Mouse (Mus musculus) lung, postnatal 0 days (tissue): ENCODE measurements around the gene Eif3d. TPM values are rescaled to one million over a fixed set of nuclear protein-coding genes. Genes with fewer than 3 reads are reported as not detected.

ENCODE experiments used
- ATAC-seq: fragments of 200-750 bp; cut with Nextera tagmentation; 2 replicates; pipeline ENCODE4 v1.8.0; 2017; ENCODE audit warnings: moderate library complexity
- DNase-seq: peaks from one replicate; pipeline ENCODE4 v3.0.0-alpha.2; 2016; ENCODE audit warnings: low spot score
- H3K27ac ChIP-seq: fragments of 300-500 bp; sonication (generic); 2 replicates; pipeline ENCODE4 v1.5.1; 2014; ENCODE audit warnings: antibody characterized with exemption, mild to moderate bottlenecking, low read length, mixed read lengths
- H3K27me3 ChIP-seq: fragments of 300-500 bp; sonication (generic); replicated peaks from 2 replicates; pipeline ENCODE4 v1.6.1; 2014; ENCODE audit warnings: low read length, mixed read lengths; ENCODE audit not compliant: insufficient read depth
- H3K36me3 ChIP-seq: fragments of 300-500 bp; sonication (generic); 2 replicates; pipeline ENCODE4 v1.6.1; 2014; ENCODE audit warnings: low read length, mixed read lengths; ENCODE audit not compliant: insufficient read depth
- H3K4me1 ChIP-seq: fragments of 300-500 bp; sonication (generic); 2 replicates; pipeline ENCODE4 v1.6.1; 2014; ENCODE audit warnings: antibody characterized with exemption, low read depth, low read length, mixed read lengths; ENCODE audit not compliant: insufficient read depth
- H3K4me2 ChIP-seq: fragments of 300-500 bp; sonication (generic); replicated peaks from 2 replicates; pipeline ENCODE4 v1.6.1; 2014; ENCODE audit warnings: low read depth, mild to moderate bottlenecking, low read length, moderate library complexity, mixed read lengths
- H3K4me3 ChIP-seq: fragments of 300-500 bp; sonication (generic); 2 replicates; pipeline ENCODE4 v1.5.1; 2014; ENCODE audit warnings: low read depth, low read length
- H3K9ac ChIP-seq: fragments of 300-500 bp; sonication (generic); replicated peaks from 2 replicates; pipeline ENCODE4 v1.6.1; 2014; ENCODE audit warnings: low read depth, mild to moderate bottlenecking
- H3K9me3 ChIP-seq: fragments of 300-500 bp; sonication (generic); 2 replicates; pipeline ENCODE4 v1.6.1; 2016; ENCODE audit warnings: low read length, mixed read lengths
- CTCF ChIP-seq: IDR thresholded peaks from 2 replicates; pipeline ENCODE4 v1.5.1; 2016; ENCODE audit warnings: antibody characterized with exemption, mild to moderate bottlenecking
- EP300 ChIP-seq: IDR thresholded peaks from 2 replicates; pipeline ENCODE4 v1.6.1; 2016; ENCODE audit warnings: antibody characterized with exemption, mild to moderate bottlenecking, control low read depth
- WGBS: fragments of 180-500 bp; shearing (Covaris S2); extraction: QIAGEN DNeasy Blood & Tissue Kit; methylation state at CpG from one replicate; pipeline ENCODE4 v1.1.7; 2014; 5-methylcytosine and 5-hydroxymethylcytosine counted together
- polyA plus RNA-seq: library from polyadenylated mRNA; unstranded; fragments of >200 nt; fragmentation: Nextera tagmentation; extraction: Ambion mirVana; gene quantifications from 2 replicates; pipeline ENCODE4 v1.2.1, GENCODE M21; 2015

The Eif3d gene
- polyA plus RNA-seq, 1 experiment from 2014 or later = 82.4 TPM

DNA sequence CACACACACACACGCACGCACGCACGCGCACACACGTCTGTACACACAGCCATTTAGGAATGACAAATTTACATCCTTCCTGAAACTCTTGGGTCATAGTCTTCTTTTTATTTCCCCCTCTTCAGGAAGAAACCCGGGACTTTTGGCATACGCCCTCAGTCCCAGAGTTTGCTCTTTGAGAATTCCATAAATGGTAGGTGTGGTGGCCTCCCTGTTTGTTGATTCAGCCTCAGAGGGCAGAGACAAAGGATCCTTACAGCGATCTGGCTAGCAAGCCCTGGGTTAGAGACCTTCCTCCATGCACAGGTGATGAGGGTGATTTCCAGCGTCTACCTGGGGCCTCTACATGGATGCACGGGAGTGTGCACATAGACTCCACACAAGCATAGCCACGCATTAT, 51.2 kb downstream of the Eif3d start:
- ATAC-seq (0 out of 2 replicates have a peak, but pooled peaks have one; percentile 3), DNase-seq (no peak)
- Histone ChIP-seq H3K27me3 (no peaks in the 10 kb centered on the region), H3K9me3 (no peaks in the 10 kb centered on the region), H3K4me2 (no peak overlapping the region), H3K36me3 (0 out of 2 replicates have a peak, but pooled peaks cover 4% of the 10 kb centered on the region), H3K4me3 (no peak overlapping the region), H3K27ac (peak overlapping the region; percentile 47; the same call in 1 of the 2 replicates), H3K4me1 (no peaks in the 10 kb centered on the region), H3K9ac (no peak overlapping the region)
- TF ChIP-seq CTCF (no peak), EP300 (peak; percentile 42; the same call in 1 of the 2 replicates)
- 66% methylated on average over 12 of the region's 12 CpGs for WGBS

GRCm38 (mm10) chr15:77916851-77917544, 53.6 kb downstream of the Eif3d start:
- ATAC-seq = peak; percentile 60
- Histone ChIP-seq H3K27ac (no peak overlapping the region), H3K4me3 (no peak overlapping the region), H3K4me2 (no peak overlapping the region), H3K27me3 (no peaks in the 10 kb centered on the region), H3K9ac (no peak overlapping the region), H3K9me3 (no peaks in the 10 kb centered on the region), H3K36me3 (no peaks in the 10 kb centered on the region), H3K4me1 (peaks cover 1% of the 10 kb centered on the region; the same call in 1 of the 2 replicates)
- TF ChIP-seq CTCF = peak; percentile 93
- TF ChIP-seq EP300 = no peak
- peak; percentile 94 for DNase-seq
- 36% methylated on average over 8 of the region's 8 CpGs for WGBS

GRCm38 (mm10) chr15:77915287-77915686, 55.3 kb downstream of the Eif3d start:
- Histone ChIP-seq H3K4me3 (no peak overlapping the region), H3K4me1 (peaks cover 4% of the 10 kb centered on the region; the same call in 1 of the 2 replicates), H3K27me3 (no peaks in the 10 kb centered on the region), H3K36me3 (no peaks in the 10 kb centered on the region), H3K27ac (no peak overlapping the region), H3K9ac (no peak overlapping the region), H3K9me3 (no peaks in the 10 kb centered on the region), H3K4me2 (no peak overlapping the region)
- DNase-seq (no peak), ATAC-seq (no peak)
- 100% methylated on average over 4 of the region's 4 CpGs for WGBS
- TF ChIP-seq CTCF = no peak
- TF ChIP-seq EP300 = no peak

GRCm38 (mm10) chr15:77914507-77914906, 56.1 kb downstream of the Eif3d start:
- H3K9ac ChIP-seq = no peak overlapping the region
- WGBS = 82% methylated on average over 3 of the region's 3 CpGs
- no peaks in the 10 kb centered on the region for H3K9me3 ChIP-seq
- no peak overlapping the region for H3K4me3 ChIP-seq
- H3K27ac ChIP-seq = no peak overlapping the region
- TF ChIP-seq EP300 (no peak), CTCF (no peak)
- peaks cover 4% of the 10 kb centered on the region; the same call in 1 of the 2 replicates for H3K4me1 ChIP-seq
- ATAC-seq (no peak), DNase-seq (no peak)
- H3K36me3 ChIP-seq = no peaks in the 10 kb centered on the region
- no peak overlapping the region for H3K4me2 ChIP-seq
- no peaks in the 10 kb centered on the region for H3K27me3 ChIP-seq

DNA sequence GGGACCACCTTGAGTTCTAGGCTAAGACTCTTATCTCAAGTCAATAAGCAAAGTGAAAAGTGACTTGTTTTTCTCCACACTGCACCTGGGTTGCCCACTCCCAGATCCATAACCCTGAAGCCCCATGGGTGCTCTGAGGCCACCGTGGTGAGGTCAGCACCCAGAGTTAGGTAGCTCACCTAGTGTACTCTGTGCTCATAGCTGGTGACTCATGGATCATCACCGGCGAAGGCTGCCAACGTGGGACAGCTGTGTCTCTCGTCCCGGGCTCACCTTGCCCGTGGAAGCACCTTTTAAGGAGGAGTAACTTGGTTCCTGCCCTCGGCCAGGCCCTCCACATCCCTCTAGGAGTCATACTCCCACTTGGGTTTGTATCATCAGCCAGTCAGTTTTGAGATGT, 57.6 kb downstream of the Eif3d start:
- no peaks in the 10 kb centered on the region for H3K27me3 ChIP-seq
- 73% methylated on average over 8 of the region's 8 CpGs for WGBS
- TF ChIP-seq CTCF (no peak), EP300 (no peak)
- no peak overlapping the region for H3K9ac ChIP-seq
- H3K4me1 ChIP-seq = peaks cover 4% of the 10 kb centered on the region; the same call in 1 of the 2 replicates
- peak overlapping the region; percentile 1 for H3K27ac ChIP-seq
- no peak overlapping the region for H3K4me3 ChIP-seq
- ATAC-seq (no peak), DNase-seq (no peak)
- H3K36me3 ChIP-seq = no peaks in the 10 kb centered on the region
- H3K9me3 ChIP-seq = no peaks in the 10 kb centered on the region
- no peak overlapping the region for H3K4me2 ChIP-seq

- Histone ChIP-seq H3K9ac (no peak overlapping the region), H3K4me2 (no peak overlapping the region), H3K36me3 (no peaks in the 10 kb centered on the region), H3K4me1 (peaks cover 4% of the 10 kb centered on the region; the same call in 1 of the 2 replicates), H3K4me3 (no peak overlapping the region), H3K27me3 (no peaks in the 10 kb centered on the region), H3K27ac (peak overlapping the region; percentile 1; the same call in 1 of the 2 replicates), H3K9me3 (no peaks in the 10 kb centered on the region)
- TF ChIP-seq CTCF = no peak
- no peak for TF ChIP-seq EP300
- DNase-seq = no peak
- 43% methylated on average over 7 of the region's 7 CpGs for WGBS
- ATAC-seq = no peak
Measured at GRCm38 (mm10) chr15:77912585-77912984, 58.0 kb downstream of the Eif3d start.
